Mouse (Mus musculus) intestine, embryonic 14.5 days (tissue): Measurements from ENCODE around the gene Sult4a1. TPM values are rescaled to one million over a fixed set of nuclear protein-coding genes. Genes with fewer than 3 reads are reported as not detected.

Experiments used
- ATAC-seq: fragments of 200-750 bp; cut with Nextera tagmentation; replicated peaks from 2 replicates; pipeline ENCODE4 v1.8.0; 2017; ENCODE audit warnings: low read depth, moderate number of reproducible peaks, moderate TSS enrichment, moderate library complexity; ENCODE audit not compliant: low FRiP score, low TSS enrichment
- DNase-seq: peaks from one replicate; pipeline ENCODE4 v3.0.0-alpha.2; 2018; ENCODE audit warnings: low spot score
- H3K27ac ChIP-seq: fragments of 300-500 bp; sonication (generic); 2 replicates; pipeline ENCODE4 v1.5.1; 2014; ENCODE audit warnings: low read depth, mild to moderate bottlenecking, control low read depth
- H3K27me3 ChIP-seq: fragments of 300-500 bp; sonication (generic); replicated peaks from 2 replicates; pipeline ENCODE4 v1.6.1; 2014; ENCODE audit warnings: low read length, control low read depth; ENCODE audit not compliant: control insufficient read depth, insufficient read depth
- H3K36me3 ChIP-seq: fragments of 300-500 bp; sonication (generic); 2 replicates; pipeline ENCODE4 v1.6.1; 2014; ENCODE audit warnings: low read length, control low read depth; ENCODE audit not compliant: control insufficient read depth, insufficient read depth
- H3K4me1 ChIP-seq: fragments of 300-500 bp; sonication (generic); replicated peaks from 2 replicates; pipeline ENCODE4 v1.6.1; 2014; ENCODE audit warnings: low read length, control low read depth, mixed read lengths; ENCODE audit not compliant: control insufficient read depth, insufficient read depth
- H3K4me2 ChIP-seq: fragments of 300-500 bp; sonication (generic); 2 replicates; pipeline ENCODE4 v1.6.1; 2014; ENCODE audit warnings: low read length
- H3K4me3 ChIP-seq: fragments of 300-500 bp; sonication (generic); 2 replicates; pipeline ENCODE4 v1.5.1; 2014; ENCODE audit warnings: low read depth, low read length, control low read depth, mixed read lengths
- H3K9ac ChIP-seq: fragments of 300-500 bp; sonication (generic); 2 replicates; pipeline ENCODE4 v1.6.1; 2014; ENCODE audit warnings: mild to moderate bottlenecking, low read length
- H3K9me3 ChIP-seq: fragments of 300-500 bp; sonication (generic); 2 replicates; pipeline ENCODE4 v1.6.1; 2016; ENCODE audit warnings: low read length, control low read depth; ENCODE audit not compliant: control insufficient read depth
- WGBS: fragments of 180-500 bp; shearing (Covaris S2); extraction: QIAGEN DNeasy Blood & Tissue Kit; methylation state at CpG from one replicate; pipeline ENCODE4 v1.1.7; 2014; 5-methylcytosine and 5-hydroxymethylcytosine counted together
- polyA plus RNA-seq: library from polyadenylated mRNA; unstranded; fragments of >200 nt; fragmentation: Nextera tagmentation; extraction: Ambion mirVana; gene quantifications from 2 replicates; pipeline ENCODE4 v1.2.1, GENCODE M21; 2014

Gene Sult4a1
- polyA plus RNA-seq, 1 experiment from 2014 or later, result 4.5 TPM

GRCm38 (mm10) chr15:84052390-84052789, 53.2 kb downstream of the Sult4a1 start:
- H3K9ac ChIP-seq, result no peak overlapping the region
- no peak overlapping the region for H3K4me3 ChIP-seq
- ATAC-seq (no peak), DNase-seq (no peak)
- H3K27me3 ChIP-seq, result no peaks in the 10 kb centered on the region
- no peaks in the 10 kb centered on the region for H3K4me1 ChIP-seq
- no peaks in the 10 kb centered on the region for H3K36me3 ChIP-seq
- H3K9me3 ChIP-seq, result no peaks in the 10 kb centered on the region
- H3K27ac ChIP-seq, result no peak overlapping the region
- 80% methylated on average over 9 of the region's 9 CpGs for WGBS
- H3K4me2 ChIP-seq, result no peak overlapping the region

GRCm38 (mm10) chr15:84049570-84049969, 56.0 kb downstream of the Sult4a1 start:
- H3K9ac ChIP-seq, result no peak overlapping the region
- no peak for ATAC-seq
- 0 out of 2 replicates have a peak, but pooled peaks cover under 1% of the 10 kb centered on the region for H3K9me3 ChIP-seq
- no peak for DNase-seq
- no peak overlapping the region for H3K27ac ChIP-seq
- no peaks in the 10 kb centered on the region for H3K4me1 ChIP-seq
- no peak overlapping the region for H3K4me3 ChIP-seq
- H3K4me2 ChIP-seq, result no peak overlapping the region
- H3K36me3 ChIP-seq, result no peaks in the 10 kb centered on the region
- H3K27me3 ChIP-seq, result no peaks in the 10 kb centered on the region
- WGBS, result 54% methylated on average over 7 of the region's 7 CpGs

- Histone ChIP-seq H3K36me3 (no peaks in the 10 kb centered on the region), H3K4me3 (no peak overlapping the region), H3K4me1 (no peaks in the 10 kb centered on the region), H3K4me2 (no peak overlapping the region), H3K27me3 (no peaks in the 10 kb centered on the region), H3K9ac (no peak overlapping the region), H3K27ac (no peak overlapping the region), H3K9me3 (0 out of 2 replicates have a peak, but pooled peaks cover 4% of the 10 kb centered on the region)
- DNase-seq (no peak), ATAC-seq (no peak)
- WGBS, result 86% methylated on average over 6 of the region's 6 CpGs
Measured at GRCm38 (mm10) chr15:84045562-84045961, 60.0 kb downstream of the Sult4a1 start.

GRCm38 (mm10) chr15:84037067-84037466, 68.5 kb downstream of the Sult4a1 start:
- H3K9me3 ChIP-seq, result no peaks in the 10 kb centered on the region
- H3K4me2 ChIP-seq, result no peak overlapping the region
- H3K36me3 ChIP-seq, result no peaks in the 10 kb centered on the region
- ATAC-seq (no peak), DNase-seq (no peak)
- no peak overlapping the region for H3K4me3 ChIP-seq
- H3K27ac ChIP-seq, result no peak overlapping the region
- no peaks in the 10 kb centered on the region for H3K4me1 ChIP-seq
- H3K27me3 ChIP-seq, result no peaks in the 10 kb centered on the region
- WGBS, result 91% methylated on average over 5 of the region's 5 CpGs
- no peak overlapping the region for H3K9ac ChIP-seq

Other genes starting within 250 kb of the Sult4a1 start
- gene Efcab6, start 40.4 kb downstream of the Sult4a1 start, polyA plus RNA-seq, result 0.15 and 0.27 TPM in 2 replicates
- gene Pnpla5, start 17.4 kb upstream of the Sult4a1 start, polyA plus RNA-seq, result not detected in 2 replicates
- 0.41 and 0.44 TPM in 2 replicates for gene Pnpla3, start 62.1 kb upstream of the Sult4a1 start, polyA plus RNA-seq
- 88.5 and 89.2 TPM in 2 replicates for gene Samm50, start 86.5 kb upstream of the Sult4a1 start, polyA plus RNA-seq
- gene Parvb, start 126.3 kb upstream of the Sult4a1 start, polyA plus RNA-seq, result 3.6 and 5.1 TPM in 2 replicates
- gene Parvg, start 218.3 kb upstream of the Sult4a1 start, polyA plus RNA-seq, result 1.9 and 2.0 TPM in 2 replicates